Mouse (Mus musculus) 3T3-L1 (cell line): ENCODE data around the gene Tcf7l2.

Source experiments
- DNase-seq: peaks from one replicate; pipeline ENCODE4 v3.0.0-alpha.2; 2015; ENCODE audit warnings: low read depth, low spot score

Tcf7l2 gene

DNA sequence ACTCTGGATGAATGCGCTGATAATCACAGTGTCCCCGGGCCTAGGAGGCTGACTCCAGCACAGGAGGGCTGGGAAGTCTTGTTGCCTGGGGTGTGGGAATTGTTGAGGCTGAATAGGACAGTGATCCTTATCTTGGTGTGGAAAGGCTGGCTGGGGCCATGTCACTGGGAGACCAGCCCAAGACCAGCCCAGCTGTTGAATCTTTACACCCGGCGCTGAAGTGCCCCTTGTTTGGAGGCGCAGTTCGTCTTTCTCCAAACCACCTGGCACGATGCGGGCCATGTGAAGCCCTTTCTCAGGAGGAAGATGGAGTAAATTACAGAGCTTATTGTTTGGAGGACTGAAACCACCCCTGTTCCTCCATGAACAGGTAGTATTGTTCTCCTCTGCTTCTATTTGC is 15.1 kb downstream of the Tcf7l2 start:
- DNase-seq = no peak

DNA sequence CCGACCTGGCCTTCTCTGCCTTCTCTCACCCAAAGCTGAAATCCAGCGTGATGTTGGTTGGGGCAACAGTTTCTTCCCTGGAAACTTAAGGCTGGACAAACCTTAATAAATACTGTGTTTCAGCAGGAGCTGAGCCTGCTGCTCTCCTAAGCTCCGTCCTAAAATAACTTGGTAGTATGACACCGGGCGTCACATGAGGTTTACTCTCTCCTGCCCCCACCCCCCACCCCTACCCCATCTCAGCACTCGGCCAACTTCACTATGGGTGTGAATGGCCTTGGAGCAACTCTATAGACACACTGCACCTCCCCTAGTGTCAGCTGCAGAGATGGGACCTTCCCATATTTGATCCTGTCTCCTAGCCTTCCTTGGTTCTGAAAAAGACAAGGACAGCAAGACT is 15.8 kb downstream of the Tcf7l2 start:
- no peak for DNase-seq

DNA sequence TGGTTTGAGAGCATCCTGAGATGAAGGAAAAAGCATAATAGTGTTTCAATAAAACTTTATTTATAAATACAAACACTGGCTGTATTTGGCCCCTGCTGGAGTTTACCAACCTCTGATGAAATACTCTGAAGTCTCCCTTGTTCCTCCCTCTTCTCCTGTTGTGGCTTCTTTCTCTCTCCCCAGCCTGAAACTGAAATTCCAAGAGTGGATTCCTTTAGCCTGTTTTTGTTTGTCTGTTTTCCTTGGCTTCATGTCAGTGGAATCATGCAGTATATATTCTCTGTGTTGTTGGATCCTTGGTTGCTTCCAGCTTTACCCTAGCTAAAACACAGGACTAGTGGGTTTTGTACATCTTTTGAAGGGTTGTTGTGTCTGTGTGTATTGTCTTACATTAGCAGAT is 16.5 kb downstream of the Tcf7l2 start:
- peak; percentile 60 for DNase-seq

DNA sequence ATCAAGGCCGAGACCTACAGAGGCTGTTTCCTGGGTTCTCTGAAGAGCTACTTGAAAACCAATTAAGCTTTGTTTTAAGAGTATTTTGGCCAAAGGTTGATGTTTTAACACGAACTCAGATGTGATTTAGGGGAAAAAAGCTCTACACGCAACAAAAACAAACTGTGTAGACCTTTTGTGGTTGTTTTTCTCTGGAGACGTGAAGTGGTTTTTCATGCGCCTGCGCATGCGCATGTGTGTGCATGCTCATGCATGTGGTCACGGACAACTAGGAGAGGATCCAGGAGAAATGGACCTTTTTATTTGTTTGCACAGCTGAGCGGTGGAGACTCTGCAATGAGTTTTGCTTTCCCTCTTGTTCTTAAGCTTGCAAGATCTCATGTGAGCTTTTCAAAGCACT is 17.4 kb downstream of the Tcf7l2 start:
- DNase-seq = no peak

DNA sequence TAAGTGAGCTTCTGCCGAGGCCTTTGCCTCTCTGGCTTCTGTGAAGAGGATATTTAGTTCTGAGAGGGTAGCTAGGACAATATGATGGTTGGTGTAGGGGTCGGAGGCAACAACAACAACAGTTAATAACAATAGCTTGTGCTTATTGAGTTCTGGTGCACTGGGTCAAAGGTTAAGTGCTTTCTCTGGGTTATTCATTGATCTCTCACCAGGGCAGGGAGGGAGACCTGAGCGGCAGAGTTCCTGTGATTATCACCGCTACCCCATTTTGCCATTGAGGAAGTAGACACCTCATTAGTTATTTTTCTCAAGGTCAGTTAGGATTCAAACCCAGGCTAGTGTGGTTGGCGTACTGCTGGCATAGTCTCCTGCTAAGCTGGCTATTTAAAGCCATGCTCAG is 19.5 kb downstream of the Tcf7l2 start:
- DNase-seq = no peak

DNA sequence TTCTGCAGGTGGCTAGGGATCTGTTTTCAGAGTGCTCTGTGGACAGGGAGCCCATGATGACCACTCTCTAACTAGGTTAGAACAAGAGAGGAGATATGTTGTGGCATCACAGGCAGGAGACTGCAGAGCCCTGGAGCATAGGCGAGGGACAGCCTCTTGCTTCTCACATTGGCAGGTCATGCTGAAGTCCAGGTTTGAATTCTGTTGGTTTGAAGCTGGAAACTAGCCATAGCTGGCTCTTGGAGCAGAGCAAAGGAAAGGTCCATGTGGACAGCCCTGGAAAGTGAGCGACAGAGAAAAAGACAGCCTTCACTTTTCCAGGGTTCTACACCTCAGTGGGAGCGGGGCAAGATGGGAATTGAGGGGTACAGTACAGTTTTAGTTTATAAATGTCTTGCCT is 20.6 kb downstream of the Tcf7l2 start:
- DNase-seq = no peak

DNA sequence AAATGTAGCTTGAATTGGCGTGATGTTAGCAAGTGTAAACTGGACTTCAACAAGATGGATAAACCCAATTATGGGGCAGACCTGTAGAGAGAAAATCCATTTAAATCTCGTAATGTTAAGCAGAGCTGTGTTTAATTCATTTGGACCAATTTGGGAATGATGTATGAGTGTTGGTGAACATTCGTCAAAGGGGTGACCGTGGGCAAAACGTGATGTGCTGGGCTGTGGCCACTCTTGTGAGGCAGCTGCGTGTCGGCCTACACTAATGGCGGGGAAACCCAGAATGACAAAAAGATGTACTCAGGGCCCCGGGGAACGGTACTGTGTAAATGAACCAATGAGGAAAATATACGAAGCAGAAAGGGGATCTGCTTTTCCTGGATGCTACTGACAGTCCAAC is 24.2 kb downstream of the Tcf7l2 start:
- no peak for DNase-seq

DNA sequence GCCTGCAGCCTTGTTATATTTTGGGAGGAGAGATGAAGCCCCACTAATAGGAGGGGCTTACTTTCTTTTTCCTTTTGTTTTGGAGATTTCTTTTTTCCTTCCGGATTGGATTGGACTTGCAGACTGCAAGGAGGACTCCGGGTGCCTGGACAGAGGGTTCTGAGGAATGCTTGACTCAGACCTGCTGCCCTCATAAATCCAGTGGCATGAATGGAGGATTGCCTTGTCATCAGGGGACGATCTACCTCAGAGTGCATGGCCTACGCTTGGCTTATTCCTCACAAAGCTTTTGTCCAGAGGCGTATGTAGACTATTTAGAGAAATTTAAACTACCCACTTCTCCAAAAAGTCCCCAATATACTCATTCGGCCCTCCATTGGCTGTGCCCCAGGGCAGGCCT is 25.5 kb downstream of the Tcf7l2 start:
- DNase-seq = peak; percentile 81

DNA sequence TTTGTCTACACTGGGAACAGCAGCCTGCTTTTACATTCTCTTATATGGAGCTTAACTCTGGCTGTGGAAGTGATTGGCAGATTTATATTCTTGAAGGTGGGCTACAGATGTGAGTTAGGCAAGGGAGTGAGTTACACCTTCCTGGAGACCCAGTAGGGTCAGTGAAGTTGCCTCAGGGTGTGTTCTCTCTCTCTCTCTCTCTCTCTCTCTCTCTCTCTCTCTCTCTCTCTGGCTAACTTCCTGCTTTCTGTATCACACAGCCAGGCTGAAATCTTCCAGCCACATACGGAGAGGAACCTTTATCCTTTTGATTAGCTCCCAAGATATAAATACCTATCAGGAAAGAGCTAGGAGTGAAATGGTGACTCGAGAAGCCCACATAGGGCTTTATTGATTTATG is 26.0 kb downstream of the Tcf7l2 start:
- DNase-seq = peak; percentile 42

DNA sequence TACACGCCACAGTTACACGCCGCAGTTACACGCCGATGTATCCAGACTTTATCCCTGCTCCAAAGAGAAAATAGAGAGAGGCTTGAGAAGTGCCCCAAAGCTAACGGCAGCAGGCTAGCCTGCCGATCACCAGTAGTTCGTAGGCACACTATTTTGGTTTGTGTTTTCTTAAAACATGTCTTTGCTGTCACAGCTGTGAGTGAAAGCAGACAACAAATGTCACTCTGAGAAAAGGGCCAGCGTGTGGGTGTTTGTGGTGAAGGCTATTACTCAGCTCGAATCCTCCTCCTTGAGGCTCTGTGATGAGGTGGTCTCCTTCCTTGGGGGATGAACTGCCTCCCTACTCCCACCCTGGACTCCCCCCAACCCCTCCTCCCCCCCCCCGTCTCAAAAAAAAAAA is 26.6 kb downstream of the Tcf7l2 start:
- DNase-seq = peak; percentile 58

DNA sequence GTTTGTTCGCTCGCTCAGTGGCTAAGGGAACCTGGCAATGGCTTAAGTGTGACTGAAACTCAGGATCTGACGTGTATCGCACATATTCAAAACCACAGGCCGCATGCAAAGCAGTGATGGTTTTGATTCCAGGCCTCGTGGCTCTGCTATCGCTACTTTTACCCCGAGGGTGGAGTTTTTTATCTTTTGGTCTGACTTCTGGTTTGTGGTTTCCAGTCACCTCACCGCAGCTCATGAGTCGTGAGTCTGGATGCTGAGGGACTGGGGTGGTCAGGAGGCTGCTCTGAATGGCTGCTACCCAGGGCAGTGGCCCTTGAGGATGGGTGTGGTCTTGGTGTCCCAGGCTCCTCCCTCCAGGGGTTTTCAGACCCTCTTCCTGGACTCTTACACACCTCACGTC is 27.3 kb downstream of the Tcf7l2 start:
- DNase-seq = peak; percentile 94

DNA sequence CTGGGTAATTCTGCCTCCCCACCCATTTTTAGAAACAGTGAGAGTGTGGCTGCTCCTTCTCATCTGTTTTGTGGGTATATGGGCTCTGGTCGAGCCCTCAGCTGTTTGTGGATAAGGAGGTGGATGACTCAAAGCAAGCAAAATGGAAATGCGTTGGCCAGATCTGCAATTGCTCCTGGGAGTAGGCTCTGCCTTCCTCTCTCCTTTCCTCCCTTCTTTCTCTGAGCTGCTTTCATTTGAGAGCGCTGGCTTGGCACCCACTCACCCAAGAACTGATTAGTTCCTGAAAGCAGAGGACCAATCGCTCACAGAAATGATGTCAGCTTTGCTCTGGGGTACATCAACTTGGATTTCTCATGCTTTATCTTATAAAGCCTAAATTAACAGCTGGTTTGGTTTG is 32.7 kb downstream of the Tcf7l2 start:
- DNase-seq = no peak

DNA sequence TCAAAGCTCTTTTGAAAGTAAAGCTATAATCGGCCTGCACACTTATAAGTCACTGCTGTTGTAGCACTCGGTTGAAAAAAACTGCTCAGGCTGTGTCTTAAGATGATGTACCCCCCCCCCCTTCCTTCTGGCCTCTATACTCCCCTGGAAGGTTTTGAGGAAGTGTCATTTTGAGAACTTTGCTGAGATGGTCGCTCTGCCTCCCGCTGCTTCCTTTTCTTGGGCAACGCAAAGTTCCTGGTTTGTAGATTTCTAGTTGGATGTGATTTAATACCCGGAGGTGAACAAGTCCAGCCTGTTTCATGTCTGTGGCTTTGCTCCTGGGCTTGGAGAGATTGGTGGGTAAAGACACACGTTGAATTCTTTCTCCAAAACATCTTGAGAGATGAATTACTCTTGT is 33.2 kb downstream of the Tcf7l2 start:
- DNase-seq = no peak

DNA sequence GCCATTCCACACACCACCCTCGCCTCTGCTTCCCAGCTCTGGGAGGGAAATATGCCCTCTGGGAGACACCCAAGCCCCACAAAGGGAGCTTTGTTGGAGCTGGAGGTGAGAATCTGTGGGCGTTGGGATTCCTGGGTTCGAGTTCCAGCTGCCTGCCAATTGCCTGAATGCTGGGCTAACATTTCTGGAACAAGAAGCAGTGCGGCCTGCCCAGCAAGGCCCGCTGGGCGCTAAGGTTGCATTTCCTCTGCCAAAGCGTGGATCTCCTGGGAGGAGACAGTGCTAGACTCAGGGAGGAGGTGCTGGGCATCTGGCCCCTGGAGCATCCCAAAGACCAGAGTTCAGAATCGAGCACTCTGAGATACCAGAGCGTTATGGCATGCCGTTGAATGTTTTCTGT is 38.3 kb downstream of the Tcf7l2 start:
- DNase-seq = no peak

DNA sequence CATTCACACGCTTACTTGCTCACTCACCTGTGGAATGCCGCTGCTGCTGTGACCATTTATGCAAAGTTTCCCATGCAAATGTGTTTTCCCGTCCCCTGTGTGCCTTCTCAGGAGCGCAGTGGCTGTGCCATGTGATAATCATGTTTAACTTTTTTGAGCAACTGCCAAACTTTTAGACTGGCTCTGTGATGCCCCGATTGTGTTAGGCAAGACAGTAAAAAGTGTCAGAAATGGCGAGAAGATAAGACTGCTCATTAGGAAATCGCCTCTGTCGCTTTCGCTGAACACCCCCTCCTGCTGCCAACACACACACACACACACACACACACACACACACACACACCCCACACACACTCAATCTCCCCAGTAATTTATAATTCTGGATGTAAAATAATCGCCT is 39.5 kb downstream of the Tcf7l2 start:
- DNase-seq = no peak

DNA sequence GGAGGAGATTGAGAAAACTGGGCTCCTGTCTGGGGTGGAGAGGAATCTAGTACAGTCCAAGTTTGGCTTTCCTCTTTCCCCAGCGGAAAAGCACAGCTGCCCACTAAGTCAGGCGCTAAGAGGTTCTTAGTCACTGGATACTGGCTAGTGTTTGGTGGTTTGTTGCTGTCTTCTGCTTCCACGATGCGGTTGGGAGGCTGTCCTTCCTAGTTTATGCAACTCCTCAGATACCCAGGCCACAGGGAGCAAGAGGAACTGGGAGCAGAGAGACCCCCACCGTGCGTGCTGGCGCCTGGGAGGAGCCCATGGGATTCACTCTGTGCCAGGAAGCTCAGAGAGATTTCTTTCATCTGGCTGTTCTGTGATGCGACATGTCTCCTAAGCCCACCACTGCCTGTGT is 40.1 kb downstream of the Tcf7l2 start:
- DNase-seq = no peak

DNA sequence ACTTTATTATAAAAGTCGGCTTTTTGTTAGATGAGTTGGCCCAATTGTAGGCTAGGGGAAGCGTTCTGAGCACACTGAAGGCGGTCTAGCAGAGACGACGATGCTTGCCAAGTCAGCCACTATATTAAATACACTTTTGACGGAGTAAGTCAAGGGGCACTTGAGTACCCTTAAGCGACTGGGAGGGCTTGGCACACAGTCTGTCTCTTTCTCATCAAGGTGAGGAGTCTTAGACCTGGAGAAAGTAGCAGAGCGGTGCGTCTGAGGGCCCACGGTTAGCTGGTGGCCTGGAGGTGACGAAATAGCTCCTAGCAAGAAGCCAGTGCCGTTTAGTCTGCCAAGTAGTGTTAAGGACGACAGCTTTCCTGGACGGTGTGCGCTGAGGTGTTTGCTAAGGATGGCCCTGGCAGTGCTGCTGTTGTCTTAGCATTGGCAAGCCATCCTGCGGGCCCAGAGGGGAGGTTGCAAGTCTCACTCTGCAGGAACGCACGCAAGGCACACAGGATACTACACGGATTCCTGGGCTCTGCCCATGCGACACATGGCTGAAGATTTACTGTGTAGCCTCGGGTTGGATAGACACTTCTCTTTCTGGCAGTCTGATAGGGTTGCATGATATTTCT is 43.3 kb downstream of the Tcf7l2 start:
- no peak for DNase-seq

DNA sequence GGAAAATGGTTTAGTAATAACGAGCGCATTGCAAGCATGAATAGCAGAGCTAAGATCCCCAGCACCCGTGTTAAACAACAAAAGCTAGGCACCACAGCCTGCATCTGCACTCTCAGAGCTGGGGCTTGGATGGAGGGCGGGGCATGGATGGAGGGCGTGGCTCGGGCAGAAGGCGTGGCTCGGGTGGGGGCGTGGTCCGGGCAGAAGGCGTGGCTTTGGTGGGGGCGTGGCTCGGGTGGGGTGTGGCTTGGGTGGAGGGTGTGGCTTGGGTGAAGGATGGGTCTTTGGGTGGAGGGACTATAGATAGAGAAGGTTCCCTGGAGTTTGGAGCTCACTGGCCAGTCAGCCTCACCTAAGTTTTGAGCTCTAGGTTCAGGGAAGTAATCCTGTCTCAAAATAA is 45.8 kb downstream of the Tcf7l2 start:
- DNase-seq = no peak

DNA sequence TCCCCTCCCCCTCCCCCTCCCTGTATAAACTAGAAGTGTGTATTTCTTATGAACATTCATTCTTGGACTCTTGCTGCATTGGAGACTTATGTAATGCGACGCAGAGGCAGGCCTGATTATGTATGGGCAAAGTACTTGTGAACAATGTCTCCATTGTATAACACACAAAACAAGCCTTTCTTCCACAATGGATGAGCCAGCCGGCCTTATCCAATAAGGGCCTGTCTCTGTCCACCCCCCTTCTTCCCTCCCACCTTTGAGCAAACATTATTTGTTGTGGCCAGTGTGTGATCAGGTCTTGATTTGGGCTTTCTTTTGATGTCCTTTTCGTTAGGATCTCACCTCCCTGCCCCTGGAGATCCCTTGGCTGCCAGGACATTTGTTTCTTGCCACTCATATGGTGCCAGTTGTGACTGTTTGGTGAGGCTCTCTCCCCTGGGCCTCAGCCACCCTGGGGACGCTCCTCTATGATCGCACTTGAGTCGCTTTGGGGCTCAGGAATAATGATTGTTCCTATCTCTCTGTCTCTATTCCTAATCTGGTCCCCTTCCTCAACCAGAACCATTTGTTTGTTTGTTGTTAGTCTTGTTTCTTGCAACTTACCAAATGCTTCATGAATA is 46.8 kb downstream of the Tcf7l2 start:
- DNase-seq = no peak

DNA sequence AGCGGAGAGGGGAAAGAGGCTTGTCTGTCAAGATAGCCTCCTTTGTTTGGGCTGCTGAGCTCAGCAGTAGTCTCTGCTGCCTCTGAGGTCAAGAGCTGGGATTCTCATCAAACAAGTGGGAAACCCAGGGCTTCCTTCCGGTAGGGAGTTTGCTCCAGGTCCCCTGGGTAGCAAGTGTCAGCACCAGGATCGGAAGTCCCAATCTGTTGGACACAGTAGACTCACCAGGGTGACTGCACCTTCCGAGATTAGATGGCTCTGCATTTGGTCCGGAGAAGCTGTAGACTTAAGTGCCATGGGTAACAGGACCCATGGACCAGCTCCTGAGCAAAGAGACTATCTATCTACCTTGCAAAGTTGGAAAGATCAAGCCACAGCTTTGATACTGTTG is 47.3 kb downstream of the Tcf7l2 start:
- DNase-seq = no peak

DNA sequence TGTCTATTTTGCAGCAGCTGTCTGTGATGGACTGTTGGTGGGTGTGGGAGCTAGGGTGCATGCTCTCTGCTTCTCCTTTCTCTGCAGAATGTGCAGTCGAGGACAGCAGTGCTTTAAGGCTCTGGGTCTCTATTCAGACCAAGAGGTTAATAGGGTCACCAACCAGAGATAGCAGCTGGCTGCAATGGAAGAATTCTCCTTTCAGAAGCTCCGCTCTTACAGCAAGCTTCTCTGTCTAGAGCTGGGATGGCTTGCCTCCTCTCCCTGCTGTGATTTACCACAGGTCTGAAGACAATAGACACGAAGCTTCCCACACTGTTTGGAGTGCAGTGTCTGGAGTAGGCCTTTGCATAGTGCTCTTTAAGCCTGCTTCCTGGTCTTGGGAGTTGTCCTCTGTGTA is 48.2 kb downstream of the Tcf7l2 start:
- DNase-seq = no peak

DNA sequence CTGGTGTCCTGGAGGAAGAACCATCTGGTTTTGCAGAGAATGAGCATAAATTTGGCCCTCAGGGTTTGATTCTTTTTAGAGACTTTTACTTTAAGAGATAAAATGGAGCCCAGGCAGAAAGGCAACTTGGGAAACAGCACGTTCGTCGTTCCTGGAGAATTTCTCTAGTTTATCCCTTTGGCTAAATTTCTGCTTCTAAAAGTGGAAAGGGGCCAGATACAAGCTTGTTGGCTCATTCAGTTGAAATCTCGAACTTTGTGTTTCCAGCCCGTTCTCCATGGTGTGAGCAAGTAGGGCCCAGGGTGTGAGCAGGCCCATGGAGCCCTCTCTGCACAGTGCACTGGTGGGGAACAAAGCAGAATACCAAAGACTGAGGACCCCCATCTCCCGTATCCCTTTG is 49.7 kb downstream of the Tcf7l2 start:
- no peak for DNase-seq

DNA sequence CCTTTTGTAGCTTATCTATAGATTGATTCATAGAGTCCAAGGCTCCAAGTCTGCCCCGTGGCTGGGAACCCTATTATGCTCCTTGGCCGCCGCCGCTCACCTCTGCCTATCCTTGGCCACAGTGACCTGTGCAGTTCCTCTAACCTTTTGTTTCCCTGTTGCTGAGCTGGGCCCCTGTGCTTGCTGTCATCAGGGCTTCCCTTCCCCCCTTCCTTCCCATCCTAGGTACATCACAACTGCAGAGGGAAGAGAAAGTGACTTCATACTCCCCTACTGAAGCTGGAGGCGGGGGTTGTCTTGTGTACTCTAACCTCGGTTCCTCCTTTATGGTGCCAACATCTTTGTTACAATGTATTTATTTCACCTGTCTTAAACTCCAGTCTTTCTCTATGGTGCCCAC is 50.3 kb downstream of the Tcf7l2 start:
- DNase-seq = no peak

DNA sequence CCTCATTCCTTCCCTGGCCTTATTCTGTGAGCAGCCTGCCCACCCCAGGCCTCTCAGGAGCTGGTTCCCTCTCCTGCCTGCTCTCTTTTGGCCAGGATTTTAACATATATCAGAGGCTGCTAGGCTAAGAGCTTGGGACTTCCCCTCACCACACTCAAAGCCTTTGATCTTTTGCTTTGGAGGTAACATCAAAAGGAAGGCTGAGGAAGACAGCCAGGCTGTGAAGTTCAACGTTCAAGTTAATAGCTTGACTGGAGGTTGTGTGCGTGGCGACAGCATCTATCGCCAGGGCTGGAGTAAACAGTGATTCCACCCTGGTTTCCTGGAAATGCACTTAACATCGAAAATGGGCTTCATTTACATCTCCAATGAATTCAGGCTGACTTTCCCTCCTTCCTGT is 51.0 kb downstream of the Tcf7l2 start:
- DNase-seq = no peak
